Mouse (Mus musculus): ENCODE data around the gene Aars2. TPM values are rescaled to one million over a fixed set of nuclear protein-coding genes. Genes with fewer than 3 reads are reported as not detected.

Gene Aars2
- polyA plus RNA-seq, 1 experiment from 2014 or later = 19.4 TPM

DNA sequence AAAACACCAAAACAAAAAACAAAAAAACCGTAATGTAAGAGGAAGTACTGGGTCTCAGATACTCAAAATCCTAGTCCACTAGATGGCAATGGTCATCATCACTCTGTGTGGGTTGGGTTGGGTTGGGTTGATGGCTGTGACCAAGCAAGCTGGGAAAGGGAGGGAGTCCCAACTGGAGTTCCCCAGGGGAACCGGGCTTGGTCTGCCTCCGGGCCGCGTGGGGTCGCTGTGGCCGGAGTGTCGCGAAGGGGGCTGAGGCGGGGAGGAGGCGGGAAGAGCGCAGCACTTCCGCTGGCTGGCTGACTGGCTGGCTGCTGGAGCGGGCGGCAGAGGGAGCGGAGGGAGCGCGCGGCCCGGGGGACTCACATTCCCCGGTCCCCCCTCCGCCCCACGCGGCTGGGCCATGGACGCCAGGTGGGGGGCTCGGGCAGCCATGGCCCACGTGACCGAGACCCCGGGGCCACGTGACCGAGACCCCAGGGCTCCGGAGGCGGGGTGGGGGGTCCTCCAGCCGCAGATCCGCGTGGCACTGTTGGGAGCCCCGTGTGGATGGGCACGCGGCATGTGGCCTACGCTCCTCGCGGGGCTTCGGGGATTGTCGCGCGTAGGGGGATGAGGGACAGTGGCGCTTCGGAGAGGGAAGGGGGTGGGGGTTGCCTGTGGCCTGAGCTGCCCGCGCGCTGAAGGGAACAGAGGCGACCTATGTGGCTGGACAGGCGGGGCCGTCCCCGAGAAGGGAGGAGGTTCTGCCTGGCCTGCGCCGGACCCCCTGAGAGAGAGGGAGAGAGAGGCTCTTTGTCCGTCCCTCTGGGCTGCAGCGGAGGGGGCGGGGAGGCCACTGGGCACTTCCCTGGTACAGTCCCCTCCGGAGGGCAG is 57.3 kb downstream of the Aars2 start, which contains the start of gene Slc35b2:
Gene Slc35b2 (plus strand): TSS at position 220 of the 876 bp plus-strand sequence.
- no peaks in the 10 kb centered on the region for H3K9me3 ChIP-seq (ENCODE audit: control insufficient read depth, low read length)
- H3K4me3 ChIP-seq (ENCODE audit: low read depth, low read length) = peak within 1 kb of the TSS; percentile 98
- peaks cover 23% of the 10 kb centered on the region for H3K4me1 ChIP-seq (replicated peaks; ENCODE audit: control insufficient read depth, insufficient read depth, low read length)
- ATAC-seq (replicated peaks; ENCODE audit: low FRiP score) (peak; percentile 76), DNase-seq (ENCODE audit: low spot score) (peak; percentile 91)
- peak within 1 kb of the TSS; percentile 88 for H3K27ac ChIP-seq (ENCODE audit: low read depth, low read length)
- H3K9ac ChIP-seq (ENCODE audit: low read depth, low read length) = peak within 1 kb of the TSS; percentile 97
- H3K36me3 ChIP-seq (ENCODE audit: control insufficient read depth, insufficient read depth, low read length) = peaks cover 28% of the 10 kb centered on the region
- 1% methylated on average over 54 of the region's 61 CpGs for WGBS
- H3K4me2 ChIP-seq = peak within 1 kb of the TSS; percentile 99
- H3K27me3 ChIP-seq (replicated peaks; ENCODE audit: control insufficient read depth, insufficient read depth, low read length) = no peaks in the 10 kb centered on the region

DNA sequence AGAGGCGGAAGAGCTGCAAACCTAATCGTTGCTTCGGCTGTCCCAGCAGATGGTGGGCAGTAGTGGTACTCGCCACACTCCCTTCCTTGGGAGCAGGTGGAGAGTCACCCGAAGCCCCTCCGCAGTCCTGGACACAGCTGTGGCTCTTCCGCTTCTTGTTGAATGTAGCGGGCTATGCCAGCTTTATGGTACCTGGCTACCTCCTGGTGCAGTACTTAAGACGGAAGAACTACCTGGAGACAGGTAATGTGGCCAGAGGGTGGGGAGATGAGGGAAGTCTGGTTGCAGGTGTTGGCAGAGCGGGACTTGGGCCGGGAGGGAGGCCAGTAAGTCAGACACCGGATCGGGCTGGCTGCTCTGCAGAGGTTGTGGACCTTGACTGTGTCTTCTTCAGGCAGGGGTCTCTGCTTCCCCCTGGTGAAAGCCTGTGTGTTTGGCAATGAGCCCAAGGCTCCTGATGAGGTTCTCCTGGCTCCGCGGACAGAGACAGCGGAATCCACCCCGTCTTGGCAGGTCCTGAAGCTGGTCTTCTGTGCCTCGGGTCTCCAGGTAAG is 58.0 kb downstream of the Aars2 start:
- Histone ChIP-seq H3K9me3 (ENCODE audit: control insufficient read depth, low read length) (no peaks in the 10 kb centered on the region), H3K36me3 (ENCODE audit: control insufficient read depth, insufficient read depth, low read length) (peaks cover 35% of the 10 kb centered on the region), H3K4me3 (ENCODE audit: low read depth, low read length) (peak overlapping the region; percentile 98), H3K27me3 (replicated peaks; ENCODE audit: control insufficient read depth, insufficient read depth, low read length) (no peaks in the 10 kb centered on the region), H3K4me2 (peak overlapping the region; percentile 99), H3K9ac (ENCODE audit: low read depth, low read length) (peak overlapping the region; percentile 97), H3K27ac (ENCODE audit: low read depth, low read length) (peak overlapping the region; percentile 88; the same call in 1 of the 2 replicates), H3K4me1 (replicated peaks; ENCODE audit: control insufficient read depth, insufficient read depth, low read length) (peaks cover 30% of the 10 kb centered on the region)
- ATAC-seq (replicated peaks; ENCODE audit: low FRiP score) (no peak; the same call in 1 of the 2 replicates), DNase-seq (ENCODE audit: low spot score) (no peak)
- 13% methylated on average over 18 of the region's 18 CpGs for WGBS

DNA sequence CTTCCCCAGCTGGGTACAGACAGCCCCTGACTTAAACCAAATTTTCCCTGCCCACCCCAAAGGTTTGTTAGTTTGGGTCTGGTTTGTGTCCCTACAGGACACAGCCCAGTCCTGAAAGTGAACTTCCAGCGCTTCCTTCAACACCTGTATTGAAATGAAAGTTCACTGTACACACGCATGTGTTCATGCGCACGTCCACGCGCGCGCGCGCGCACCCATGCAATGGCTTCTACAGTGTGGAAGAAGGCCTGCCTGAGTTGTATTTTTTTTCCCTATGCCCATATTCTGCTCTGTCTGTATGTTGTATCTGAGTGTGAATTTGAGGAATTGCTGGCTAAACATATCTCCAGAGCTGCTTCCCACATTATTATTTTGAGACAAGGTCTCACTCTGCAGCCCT is 58.5 kb downstream of the Aars2 start:
- DNase-seq (ENCODE audit: low spot score) (no peak), ATAC-seq (replicated peaks; ENCODE audit: low FRiP score) (no peak)
- Histone ChIP-seq H3K4me3 (ENCODE audit: low read depth, low read length) (peak overlapping the region; percentile 98), H3K27ac (ENCODE audit: low read depth, low read length) (no peak overlapping the region), H3K36me3 (ENCODE audit: control insufficient read depth, insufficient read depth, low read length) (peaks cover 40% of the 10 kb centered on the region), H3K9ac (ENCODE audit: low read depth, low read length) (peak overlapping the region; percentile 97), H3K4me1 (replicated peaks; ENCODE audit: control insufficient read depth, insufficient read depth, low read length) (peaks cover 32% of the 10 kb centered on the region), H3K4me2 (peak overlapping the region; percentile 99), H3K9me3 (ENCODE audit: control insufficient read depth, low read length) (no peaks in the 10 kb centered on the region), H3K27me3 (replicated peaks; ENCODE audit: control insufficient read depth, insufficient read depth, low read length) (no peaks in the 10 kb centered on the region)
- WGBS = 94% methylated on average over 11 of the region's 11 CpGs

DNA sequence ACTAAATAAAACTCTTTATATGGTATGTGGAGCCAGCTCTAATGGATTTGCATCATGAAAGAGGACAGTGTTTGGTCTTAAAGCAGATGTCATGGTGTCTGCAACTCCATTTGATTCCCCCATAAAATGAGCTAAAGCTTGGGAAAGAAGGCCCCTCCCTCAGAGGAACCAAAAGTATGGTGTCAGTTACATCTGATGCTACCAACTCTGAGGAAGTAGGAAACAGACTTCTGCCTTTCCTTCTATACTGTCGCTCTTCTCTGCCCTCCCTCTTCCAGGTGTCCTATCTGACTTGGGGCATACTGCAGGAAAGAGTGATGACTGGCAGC is 59.4 kb downstream of the Aars2 start:
- 0 out of 2 replicates have a peak overlapping the region, but pooled peaks have one; percentile 2 for H3K4me3 ChIP-seq (ENCODE audit: low read depth, low read length)
- DNase-seq (ENCODE audit: low spot score) (no peak), ATAC-seq (replicated peaks; ENCODE audit: low FRiP score) (no peak)
- H3K4me1 ChIP-seq (replicated peaks; ENCODE audit: control insufficient read depth, insufficient read depth, low read length) = peaks cover 39% of the 10 kb centered on the region
- H3K9me3 ChIP-seq (ENCODE audit: control insufficient read depth, low read length) = no peaks in the 10 kb centered on the region
- H3K4me2 ChIP-seq = no peak overlapping the region
- WGBS = 72% methylated on average over 1 of the region's 1 CpGs
- H3K9ac ChIP-seq (ENCODE audit: low read depth, low read length) = no peak overlapping the region
- H3K36me3 ChIP-seq (ENCODE audit: control insufficient read depth, insufficient read depth, low read length) = peaks cover 49% of the 10 kb centered on the region
- no peaks in the 10 kb centered on the region for H3K27me3 ChIP-seq (replicated peaks; ENCODE audit: control insufficient read depth, insufficient read depth, low read length)
- H3K27ac ChIP-seq (ENCODE audit: low read depth, low read length) = peak overlapping the region; percentile 19; the same call in 1 of the 2 replicates

DNA sequence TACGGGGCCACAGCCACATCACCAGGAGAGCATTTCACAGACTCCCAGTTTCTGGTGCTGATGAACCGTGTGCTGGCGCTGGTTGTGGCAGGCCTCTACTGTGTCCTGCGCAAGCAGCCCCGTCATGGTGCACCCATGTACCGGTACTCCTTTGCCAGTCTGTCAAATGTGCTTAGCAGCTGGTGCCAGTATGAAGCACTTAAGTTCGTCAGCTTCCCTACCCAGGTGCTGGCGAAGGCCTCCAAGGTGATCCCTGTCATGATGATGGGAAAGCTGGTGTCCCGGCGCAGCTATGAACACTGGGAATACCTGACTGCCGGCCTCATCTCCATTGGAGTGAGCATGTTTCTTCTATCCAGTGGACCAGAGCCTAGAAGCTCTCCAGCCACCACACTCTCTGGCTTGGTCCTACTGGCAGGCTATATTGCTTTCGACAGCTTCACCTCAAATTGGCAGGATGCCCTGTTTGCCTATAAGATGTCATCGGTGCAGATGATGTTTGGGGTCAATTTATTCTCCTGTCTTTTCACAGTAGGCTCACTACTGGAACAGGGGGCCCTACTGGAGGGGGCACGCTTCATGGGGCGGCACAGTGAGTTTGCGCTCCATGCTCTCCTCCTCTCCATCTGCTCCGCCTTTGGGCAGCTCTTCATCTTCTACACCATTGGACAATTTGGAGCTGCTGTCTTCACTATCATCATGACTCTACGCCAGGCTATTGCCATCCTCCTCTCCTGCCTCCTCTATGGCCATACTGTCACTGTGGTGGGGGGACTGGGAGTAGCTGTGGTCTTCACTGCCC is 59.9 kb downstream of the Aars2 start:
- Histone ChIP-seq H3K36me3 (ENCODE audit: control insufficient read depth, insufficient read depth, low read length) (peaks cover 55% of the 10 kb centered on the region), H3K9ac (ENCODE audit: low read depth, low read length) (no peak overlapping the region), H3K27me3 (replicated peaks; ENCODE audit: control insufficient read depth, insufficient read depth, low read length) (no peaks in the 10 kb centered on the region), H3K9me3 (ENCODE audit: control insufficient read depth, low read length) (no peaks in the 10 kb centered on the region), H3K27ac (ENCODE audit: low read depth, low read length) (peak overlapping the region; percentile 23; the same call in 1 of the 2 replicates), H3K4me3 (ENCODE audit: low read depth, low read length) (peak overlapping the region; percentile 24), H3K4me1 (replicated peaks; ENCODE audit: control insufficient read depth, insufficient read depth, low read length) (peaks cover 44% of the 10 kb centered on the region), H3K4me2 (no peak overlapping the region)
- 64% methylated on average over 18 of the region's 18 CpGs for WGBS
- DNase-seq (ENCODE audit: low spot score) (no peak), ATAC-seq (replicated peaks; ENCODE audit: low FRiP score) (peak; percentile 46)

DNA sequence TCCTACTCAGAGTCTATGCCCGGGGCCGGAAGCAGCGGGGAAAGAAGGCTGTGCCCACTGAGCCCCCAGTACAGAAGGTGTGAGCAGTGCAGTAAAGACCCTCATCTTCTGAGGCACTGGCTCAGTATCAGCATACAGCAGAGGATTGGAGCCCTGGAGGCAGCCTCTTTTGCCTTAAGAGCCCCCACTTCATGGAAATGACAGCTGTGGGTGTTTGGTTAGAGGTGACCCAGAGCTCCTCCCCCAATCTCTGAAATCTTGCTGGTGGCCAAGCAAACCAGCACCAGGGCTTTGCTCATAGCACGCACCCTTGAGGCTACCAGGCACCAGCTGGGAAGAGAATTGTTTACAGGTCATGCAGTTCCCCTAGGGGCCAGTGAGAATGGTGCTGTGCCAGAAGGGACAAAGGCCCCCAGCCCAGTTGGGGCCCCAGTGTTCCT is 60.5 kb downstream of the Aars2 start:
- ATAC-seq (replicated peaks; ENCODE audit: low FRiP score) = peak; percentile 31
- H3K27me3 ChIP-seq (replicated peaks; ENCODE audit: control insufficient read depth, insufficient read depth, low read length) = no peaks in the 10 kb centered on the region
- H3K4me3 ChIP-seq (ENCODE audit: low read depth, low read length) = no peak overlapping the region
- WGBS = 26% methylated on average over 4 of the region's 4 CpGs
- peaks cover 47% of the 10 kb centered on the region for H3K4me1 ChIP-seq (replicated peaks; ENCODE audit: control insufficient read depth, insufficient read depth, low read length)
- 0 out of 2 replicates have a peak overlapping the region, but pooled peaks have one; percentile 3 for H3K4me2 ChIP-seq
- H3K27ac ChIP-seq (ENCODE audit: low read depth, low read length) = peak overlapping the region; percentile 23; the same call in 1 of the 2 replicates
- peaks cover 57% of the 10 kb centered on the region for H3K36me3 ChIP-seq (ENCODE audit: control insufficient read depth, insufficient read depth, low read length)
- no peak overlapping the region for H3K9ac ChIP-seq (ENCODE audit: low read depth, low read length)
- DNase-seq (ENCODE audit: low spot score) = no peak
- no peaks in the 10 kb centered on the region for H3K9me3 ChIP-seq (ENCODE audit: control insufficient read depth, low read length)

DNA sequence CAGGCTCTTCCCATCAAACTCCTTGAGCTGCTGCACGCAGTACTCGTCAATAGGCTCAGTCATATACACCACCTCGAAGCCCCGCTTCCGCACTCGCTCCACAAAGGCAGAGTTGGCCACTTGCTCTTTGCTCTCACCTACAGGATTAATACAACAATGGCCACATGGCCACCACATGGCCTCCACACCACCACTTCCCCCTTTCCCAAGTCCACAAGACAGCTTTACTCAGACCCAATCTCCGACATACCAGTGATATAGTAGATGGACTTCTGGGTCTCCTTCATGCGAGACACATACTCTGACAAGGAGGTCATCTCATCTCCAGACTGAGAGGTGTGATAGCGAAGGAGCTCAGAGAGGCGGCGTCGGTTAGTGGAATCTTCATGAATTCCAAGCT is 62.3 kb downstream of the Aars2 start:
- 86% methylated on average over 12 of the region's 12 CpGs for WGBS
- H3K4me2 ChIP-seq = no peak overlapping the region
- H3K27ac ChIP-seq (ENCODE audit: low read depth, low read length) = no peak overlapping the region
- peak overlapping the region; percentile 12; the same call in 1 of the 2 replicates for H3K4me3 ChIP-seq (ENCODE audit: low read depth, low read length)
- ATAC-seq (replicated peaks; ENCODE audit: low FRiP score) = no peak
- peaks cover 47% of the 10 kb centered on the region for H3K4me1 ChIP-seq (replicated peaks; ENCODE audit: control insufficient read depth, insufficient read depth, low read length)
- peaks cover 57% of the 10 kb centered on the region for H3K36me3 ChIP-seq (ENCODE audit: control insufficient read depth, insufficient read depth, low read length)
- no peaks in the 10 kb centered on the region for H3K9me3 ChIP-seq (ENCODE audit: control insufficient read depth, low read length)
- no peak for DNase-seq (ENCODE audit: low spot score)
- no peak overlapping the region for H3K9ac ChIP-seq (ENCODE audit: low read depth, low read length)
- H3K27me3 ChIP-seq (replicated peaks; ENCODE audit: control insufficient read depth, insufficient read depth, low read length) = no peaks in the 10 kb centered on the region

DNA sequence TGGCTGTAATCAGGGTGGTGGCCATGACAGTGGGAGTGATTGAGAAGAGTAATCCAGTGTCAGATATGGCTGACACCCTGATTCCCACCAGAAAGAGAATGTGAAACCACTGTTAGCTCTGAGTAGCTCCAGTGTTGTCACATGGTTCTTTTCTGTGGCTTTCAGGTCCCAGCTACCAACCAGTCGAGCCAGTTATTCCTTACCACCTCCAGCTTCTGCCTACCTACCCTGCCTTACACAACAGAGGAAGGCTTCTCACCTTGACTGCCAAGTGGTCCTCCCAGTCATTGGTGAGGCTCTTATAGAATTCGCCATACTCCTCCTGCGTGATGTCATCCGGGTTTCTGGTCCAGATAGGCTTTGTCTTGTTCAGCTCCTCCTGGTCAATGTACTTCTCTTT is 63.4 kb downstream of the Aars2 start:
- Histone ChIP-seq H3K36me3 (ENCODE audit: control insufficient read depth, insufficient read depth, low read length) (peaks cover 57% of the 10 kb centered on the region), H3K27ac (ENCODE audit: low read depth, low read length) (no peak overlapping the region), H3K4me2 (no peak overlapping the region; the same call in 1 of the 2 replicates), H3K4me3 (ENCODE audit: low read depth, low read length) (no peak overlapping the region), H3K9ac (ENCODE audit: low read depth, low read length) (no peak overlapping the region), H3K4me1 (replicated peaks; ENCODE audit: control insufficient read depth, insufficient read depth, low read length) (peaks cover 50% of the 10 kb centered on the region), H3K27me3 (replicated peaks; ENCODE audit: control insufficient read depth, insufficient read depth, low read length) (no peaks in the 10 kb centered on the region), H3K9me3 (ENCODE audit: control insufficient read depth, low read length) (no peaks in the 10 kb centered on the region)
- DNase-seq (ENCODE audit: low spot score) = no peak
- ATAC-seq (replicated peaks; ENCODE audit: low FRiP score) = no peak
- 85% methylated on average over 4 of the region's 4 CpGs for WGBS
